Mouse (Mus musculus) frontal cortex, adult (tissue): ENCODE measurements at regions not wholly inside any gene's neighbourhood (a gene's known extent, or its start where the extent isn't known, plus 50 kb on each side); places are given as distances from the start of the nearest gene placed in this dataset.
"Not testable (repeated sequence)": the region's sequence is repeated elsewhere in the genome, so short reads cannot be mapped to it uniquely, and the experiment has no call there.

Experiments used
- ATAC-seq: cut with Nextera tagmentation; 2 replicates; pipeline ENCODE4 v1.9.2; 2017; ENCODE audit warnings: mild to moderate bottlenecking, moderate library complexity, mixed read lengths; ENCODE audit not compliant: low TSS enrichment

GRCm38 (mm10) chr4:9724801-9725200 lies 1149.5 kb upstream of the 2610301B20Rik start:
- ATAC-seq: not testable (repeated sequence)

DNA sequence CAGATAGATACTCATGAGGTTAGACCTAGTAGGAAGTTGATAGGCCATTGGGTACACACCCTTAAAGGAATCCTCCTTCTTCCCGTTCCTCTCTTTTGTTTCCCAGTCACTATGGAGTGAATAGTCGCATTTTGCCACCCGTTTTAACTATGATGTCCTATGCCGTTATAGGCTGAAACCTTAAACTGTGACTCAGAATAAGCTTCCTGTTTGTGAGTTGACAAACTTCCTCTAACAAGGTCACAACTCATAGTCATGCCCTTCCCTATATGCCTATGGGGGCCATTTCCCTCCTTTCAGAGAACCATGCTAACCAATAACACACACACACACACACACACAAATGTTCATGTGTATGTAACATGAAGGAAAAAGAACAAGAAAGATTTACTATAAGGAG lies 1136.6 kb upstream of the 2610301B20Rik start:
- no peak for ATAC-seq

DNA sequence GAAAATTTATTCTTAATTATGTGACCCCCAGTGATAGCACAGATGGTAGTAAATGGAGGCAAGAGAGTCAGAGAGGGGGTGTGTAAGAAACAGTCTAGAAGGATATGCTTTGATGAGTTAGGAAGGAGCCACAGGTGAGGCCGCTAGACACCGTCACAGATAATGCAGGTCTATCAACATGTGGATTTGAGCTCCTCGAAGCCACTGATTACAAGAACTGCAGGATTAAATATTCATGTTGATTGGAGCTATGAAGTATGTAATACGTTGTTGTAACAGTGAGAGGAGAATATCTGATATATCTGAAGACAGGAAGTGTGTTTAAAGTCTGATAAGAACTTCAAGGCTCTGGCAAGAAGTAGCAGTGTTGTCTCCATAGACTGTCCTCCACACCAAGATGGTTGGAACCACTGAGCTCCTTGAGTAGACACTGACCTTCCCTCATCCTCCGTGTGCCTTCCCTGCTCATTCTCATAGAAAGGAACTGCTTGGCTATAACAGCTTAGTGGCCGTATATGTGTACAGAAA lies 1126.8 kb upstream of the 2610301B20Rik start:
- no peak for ATAC-seq

DNA sequence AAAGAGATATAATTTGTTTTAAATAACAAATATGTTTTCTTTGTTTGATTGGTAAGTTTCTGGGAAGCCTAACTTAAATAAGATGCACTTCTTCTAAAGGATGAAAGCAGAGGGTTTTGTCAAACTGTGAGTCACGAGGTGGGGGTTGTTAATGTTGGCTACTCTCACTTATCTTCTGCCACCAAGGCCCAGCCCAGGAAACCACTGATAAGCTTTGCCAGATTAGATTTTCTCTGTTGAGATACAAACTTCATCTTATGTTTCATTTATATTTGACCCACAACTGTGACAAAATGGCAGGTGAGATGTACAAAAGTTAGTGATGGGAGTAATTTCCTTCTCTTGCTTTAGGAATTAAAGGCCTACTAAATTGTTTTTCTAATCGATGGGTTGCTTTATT lies 1126.2 kb upstream of the 2610301B20Rik start:
- no peak for ATAC-seq

GRCm38 (mm10) chr4:9749877-9750276 lies 1124.4 kb upstream of the 2610301B20Rik start:
- no peak for ATAC-seq

GRCm38 (mm10) chr4:9750404-9750803 lies 1123.9 kb upstream of the 2610301B20Rik start:
- no peak for ATAC-seq

DNA sequence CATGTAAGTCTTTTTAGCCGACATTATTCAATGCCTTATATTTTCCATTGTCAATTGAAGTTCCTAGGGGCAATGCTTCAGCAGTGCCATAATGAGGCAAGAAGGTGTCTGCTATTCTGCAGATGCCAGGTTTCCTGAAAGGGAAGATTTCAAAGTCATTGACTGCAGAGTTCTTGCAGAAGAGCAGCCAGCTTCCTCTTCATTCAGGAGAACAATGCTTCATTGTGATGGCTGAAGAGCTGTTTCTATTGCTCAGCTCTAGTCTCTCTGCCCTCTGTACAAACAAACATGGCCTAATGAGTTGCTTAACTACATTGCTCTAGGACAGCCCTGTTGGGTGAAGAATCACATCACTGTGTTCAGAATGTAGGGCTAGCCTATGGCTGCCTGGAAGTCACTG lies 1111.0 kb upstream of the 2610301B20Rik start:
- ATAC-seq: no peak

DNA sequence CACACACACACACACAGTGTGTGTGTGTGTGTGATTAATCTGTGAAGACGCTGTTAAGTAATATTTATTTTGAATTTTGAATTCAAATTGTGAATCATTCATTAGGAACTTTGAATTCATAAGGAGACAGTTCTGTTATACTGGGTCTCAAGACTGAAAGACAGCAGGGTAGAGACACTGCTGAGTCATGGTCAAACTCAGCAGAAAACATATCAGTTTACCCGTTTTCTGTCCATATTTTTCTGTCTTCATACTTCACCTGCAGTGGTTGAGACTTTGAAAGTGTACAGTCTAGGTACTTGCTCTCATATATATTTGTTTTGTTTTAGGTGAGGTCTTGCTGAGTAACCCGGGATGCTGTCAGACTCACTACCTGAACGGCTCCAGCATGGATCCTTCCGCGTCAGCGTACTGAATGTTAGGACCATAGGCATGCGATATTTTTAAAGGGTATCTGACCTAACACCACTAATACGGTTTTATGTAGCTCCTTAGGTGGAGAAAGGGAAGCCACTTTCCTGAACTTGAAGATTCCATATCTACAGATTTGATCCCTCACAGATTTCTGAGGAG lies 1104.6 kb upstream of the 2610301B20Rik start:
- ATAC-seq: peak; percentile 26; the same call in 1 of the 2 replicates

- ATAC-seq: peak; percentile 87
Observed at GRCm38 (mm10) chr4:9770372-9771102, 1103.8 kb upstream of the 2610301B20Rik start.

- ATAC-seq: peak; percentile 68
Observed at GRCm38 (mm10) chr4:9771103-9771474, 1103.2 kb upstream of the 2610301B20Rik start.

DNA sequence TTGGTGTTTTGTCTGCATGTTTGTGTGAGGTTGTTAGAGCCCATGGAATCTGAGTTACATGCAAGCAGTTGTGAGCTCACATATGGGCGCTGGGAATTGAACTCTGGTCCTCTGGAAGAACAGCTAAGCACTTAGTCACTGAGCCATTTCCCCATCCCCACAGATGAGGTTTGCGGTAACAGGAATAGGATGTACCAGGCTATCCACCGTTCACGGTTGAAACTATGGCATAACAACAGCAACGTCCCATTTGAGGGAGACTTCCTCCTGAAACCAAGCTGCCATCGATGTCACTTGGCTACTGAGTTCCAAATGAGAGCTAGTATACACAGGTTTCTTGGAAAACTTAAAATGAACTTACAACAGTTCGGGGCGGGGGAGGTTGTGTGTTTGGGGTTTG lies 1095.9 kb upstream of the 2610301B20Rik start:
- no peak for ATAC-seq

DNA sequence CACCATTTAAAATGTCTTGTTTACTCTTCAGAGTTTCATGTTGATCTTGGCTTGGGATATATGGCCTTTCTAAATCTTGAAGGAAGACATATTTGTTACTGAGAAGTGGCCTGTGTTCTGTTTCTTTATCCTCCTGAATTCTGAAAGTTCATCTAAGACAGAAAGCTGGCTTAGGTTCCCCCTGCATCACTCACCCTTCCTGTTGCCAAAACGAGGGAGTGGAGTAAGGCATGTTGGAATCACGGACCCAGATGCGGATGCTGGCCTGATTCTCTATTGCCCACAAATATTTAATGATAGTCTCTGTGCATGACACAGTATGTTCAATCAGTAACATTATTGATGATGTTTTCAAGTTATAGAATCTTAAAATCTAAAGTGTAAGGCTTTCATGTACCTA lies 1094.7 kb upstream of the 2610301B20Rik start:
- no peak for ATAC-seq

DNA sequence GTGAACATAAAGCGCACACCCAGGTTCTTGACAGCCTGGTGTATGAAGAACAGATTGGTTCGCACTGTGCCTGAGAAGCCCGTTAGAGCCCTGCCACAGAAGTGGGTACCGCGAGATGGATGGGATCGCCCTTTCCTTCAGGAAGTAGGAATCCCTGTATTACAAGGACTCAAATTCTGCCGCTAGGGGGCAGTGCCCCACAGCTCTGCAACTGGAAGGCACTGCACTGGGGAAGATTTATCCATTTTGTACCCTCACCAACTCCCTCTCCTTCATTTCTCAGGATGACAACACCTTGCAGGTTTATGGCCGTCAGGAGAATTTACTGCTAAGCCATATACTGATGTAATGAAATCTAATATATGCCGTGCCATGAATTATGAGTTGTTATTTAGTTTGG lies 1094.1 kb upstream of the 2610301B20Rik start:
- ATAC-seq: peak; percentile 96

DNA sequence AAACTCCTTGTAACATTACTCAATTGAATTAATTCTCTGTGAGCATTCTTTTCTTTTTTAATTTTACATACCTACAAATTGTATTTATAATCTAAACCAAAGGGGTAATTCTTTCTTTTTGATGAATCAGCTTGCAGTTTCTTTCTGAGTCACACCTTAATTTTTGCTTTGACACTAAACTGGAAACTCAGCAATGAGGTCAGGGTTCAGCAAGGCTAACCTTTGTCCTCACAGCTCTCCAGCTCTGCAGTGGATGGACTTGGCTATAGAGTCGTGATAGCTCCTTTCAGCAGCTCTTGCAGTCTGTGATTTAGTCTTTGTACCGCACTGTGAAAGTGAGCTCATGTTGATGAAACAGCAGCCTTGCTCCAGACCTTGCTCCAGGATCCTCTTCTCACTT lies 1093.0 kb upstream of the 2610301B20Rik start:
- no peak for ATAC-seq

DNA sequence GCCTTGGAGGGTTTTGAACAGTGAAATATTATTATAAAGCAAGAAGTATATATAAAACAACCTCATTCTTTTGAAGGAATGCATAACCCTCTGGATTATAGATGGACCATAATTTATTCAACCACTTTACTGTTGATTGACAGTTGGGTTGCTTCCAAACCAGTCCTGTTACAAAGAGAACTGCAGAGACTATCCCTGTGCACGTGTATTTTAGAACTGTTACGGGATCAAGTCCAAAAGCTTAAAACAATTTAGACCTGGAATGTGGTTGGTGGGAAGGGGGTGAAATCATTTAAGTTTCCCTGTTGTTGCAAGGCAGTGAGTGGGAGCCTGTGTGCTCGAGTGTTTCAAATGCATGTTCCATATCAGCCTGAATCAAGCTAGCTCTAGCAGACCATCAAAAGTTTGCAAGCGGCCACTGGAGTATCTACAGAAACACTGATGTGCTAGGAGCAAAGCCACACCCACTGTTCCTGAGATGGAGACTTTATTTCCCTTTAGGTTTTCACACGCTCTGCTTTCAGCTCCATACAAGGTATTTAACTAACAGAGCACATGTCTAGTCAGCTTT lies 1086.4 kb upstream of the 2610301B20Rik start:
- no peak for ATAC-seq

GRCm38 (mm10) chr4:9790478-9790877 lies 1083.8 kb upstream of the 2610301B20Rik start:
- ATAC-seq: no peak
